Mouse (Mus musculus): ENCODE measurements around the gene Gabbr2.

DNA sequence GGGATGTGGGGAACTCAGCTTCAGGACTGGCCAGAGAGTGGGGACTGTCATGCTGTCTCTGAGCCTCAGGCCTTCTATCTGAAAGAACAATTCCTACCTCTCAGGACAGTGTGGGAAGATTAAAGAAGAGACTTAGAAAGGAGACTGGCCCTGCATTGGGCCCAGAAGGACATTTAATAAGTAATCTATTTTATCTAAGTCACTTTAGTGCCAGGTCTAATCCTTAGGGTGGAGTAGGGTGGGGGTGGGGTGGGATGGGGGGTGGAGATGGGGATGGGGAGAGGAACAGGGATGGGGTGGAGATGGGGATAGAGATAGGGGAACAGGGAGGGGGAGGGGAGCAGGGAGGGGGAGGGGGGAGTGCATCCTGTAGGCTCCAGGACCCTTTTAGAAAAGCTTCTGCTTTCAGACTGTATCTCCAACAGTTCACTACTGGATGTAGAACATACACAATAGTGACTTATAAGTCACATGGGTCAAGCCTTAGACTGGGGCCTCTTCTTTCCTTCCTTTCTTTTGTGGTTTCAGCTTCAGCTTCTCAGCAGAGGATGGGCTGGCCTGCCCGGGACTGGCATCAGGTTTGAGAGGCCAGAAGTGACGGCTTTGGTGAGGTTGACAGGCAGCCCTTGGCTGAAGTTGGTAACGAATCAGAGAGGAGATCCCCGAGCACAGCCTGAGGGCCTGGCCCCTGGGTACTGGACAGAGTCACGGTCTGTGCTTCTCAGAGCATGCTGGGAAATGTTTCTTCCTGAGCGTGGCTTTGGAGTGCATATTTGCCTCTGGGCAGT is 237.1 kb downstream of the Gabbr2 start:
- TF ChIP-seq POLR2A (IDR thresholded peaks at IDR 0.05; ENCODE audit: low read depth, low read length) (no peak), ZNF384 (IDR thresholded peaks at IDR 0.05; ENCODE audit: low read depth, low read length) (no peak), CTCF (conservative IDR thresholded peaks at IDR 0.05 in 1 of 2, IDR thresholded peaks at IDR 0.05 in 1 of 2; ENCODE audit: low read depth in 2 of 2, low read length in 2 of 2) (no peak), USF1 (IDR thresholded peaks at IDR 0.05; ENCODE audit: low read depth, low read length) (no peak), NRF1 (IDR thresholded peaks at IDR 0.05; ENCODE audit: low read depth, low read length) (no peak), CHD2 (IDR thresholded peaks at IDR 0.05; ENCODE audit: low read length) (no peak), ELF1 (IDR thresholded peaks at IDR 0.05; ENCODE audit: low read depth, low read length) (no peak), RCOR1 (conservative IDR thresholded peaks at IDR 0.05; ENCODE audit: low read depth, low read length) (no peak), HCFC1 (IDR thresholded peaks at IDR 0.05; ENCODE audit: low read depth, low read length) (no peak), MAX (IDR thresholded peaks at IDR 0.05; ENCODE audit: low read length) (no peak), E2F4 (IDR thresholded peaks at IDR 0.05; ENCODE audit: insufficient replicate concordance, low read depth, low read length) (no peak)
